Mouse (Mus musculus) liver, embryonic 14.5 days (tissue): ENCODE results near the gene Flt3l. TPM values are rescaled to one million over a fixed set of nuclear protein-coding genes. Genes with fewer than 3 reads are reported as not detected.

Experiments used
- ATAC-seq: fragments of 200-750 bp; cut with Nextera tagmentation; 2 replicates; pipeline ENCODE4 v1.8.0; 2017; ENCODE audit warnings: moderate number of reproducible peaks, mild to moderate bottlenecking, moderate library complexity; ENCODE audit not compliant: insufficient read depth
- DNase-seq, 3 experiments: peaks; one replicate each; pipeline ENCODE4 v3.0.0-alpha.2; 2012 to 2013; ENCODE audit warnings: low read depth in 3 of 3, low spot score in 3 of 3
- H3K27ac ChIP-seq: fragments of 300-500 bp; sonication (generic); 2 replicates; pipeline ENCODE4 v1.5.1; 2014; ENCODE audit warnings: moderate library complexity, mild to moderate bottlenecking, control low read depth, inconsistent platforms
- H3K27me3 ChIP-seq: fragments of 300-500 bp; sonication (generic); 2 replicates; pipeline ENCODE4 v1.6.1; 2014; ENCODE audit warnings: mild to moderate bottlenecking, low read length, moderate library complexity; ENCODE audit not compliant: control insufficient read depth, insufficient read depth
- H3K36me3 ChIP-seq: fragments of 300-500 bp; sonication (generic); replicated peaks from 2 replicates; pipeline ENCODE4 v1.6.1; 2014; ENCODE audit warnings: low read depth; ENCODE audit not compliant: control insufficient read depth, insufficient read depth
- H3K4me1 ChIP-seq, 2 experiments: fragments of 200-500 bp in 1 of 2; fragments of 300-500 bp in 1 of 2; sonication (generic) in 1 of 2; replicated peaks; 2 replicates each; pipeline ENCODE4 v1.6.1; 2012 to 2014; ENCODE audit warnings: antibody characterized with exemption in 1 of 2, inconsistent platforms in 1 of 2, low read length in 1 of 2; ENCODE audit not compliant: control insufficient read depth in 2 of 2, insufficient read depth in 2 of 2
- H3K4me2 ChIP-seq: fragments of 300-500 bp; sonication (generic); 2 replicates; pipeline ENCODE4 v1.6.1; 2014; ENCODE audit warnings: low read depth, mild to moderate bottlenecking, control low read depth, moderate library complexity
- H3K4me3 ChIP-seq, 2 experiments: fragments of 200-500 bp in 1 of 2; fragments of 300-500 bp in 1 of 2; sonication (generic) in 1 of 2; 2 replicates each; pipeline ENCODE4 v1.5.1; 2012 to 2014; ENCODE audit warnings: low read depth in 2 of 2, low read length in 2 of 2, mild to moderate bottlenecking in 2 of 2, control low read depth in 1 of 2, inconsistent platforms in 1 of 2, moderate library complexity in 1 of 2; ENCODE audit not compliant: insufficient read depth in 1 of 2
- H3K9ac ChIP-seq: fragments of 300-500 bp; sonication (generic); replicated peaks from 2 replicates; pipeline ENCODE4 v1.6.1; 2014; ENCODE audit warnings: mild to moderate bottlenecking, control low read depth, moderate library complexity
- H3K9me3 ChIP-seq: fragments of 300-500 bp; sonication (generic); 2 replicates; pipeline ENCODE4 v1.6.1; 2016; ENCODE audit warnings: low read length, mixed read lengths; ENCODE audit not compliant: control insufficient read depth
- CTCF ChIP-seq: IDR thresholded peaks from 2 replicates; pipeline ENCODE4 v1.5.1; 2016; ENCODE audit warnings: antibody characterized with exemption, low read depth, control low read depth
- EP300 ChIP-seq: IDR thresholded peaks from 2 replicates; pipeline ENCODE4 v1.6.1; 2016; ENCODE audit warnings: antibody characterized with exemption, low read depth
- WGBS: fragments of 180-500 bp; shearing (Covaris S2); extraction: QIAGEN DNeasy Blood & Tissue Kit; methylation state at CpG from one replicate; pipeline ENCODE4 v1.1.7; 2014; ENCODE audit not compliant: insufficient replicate concordance; 5-methylcytosine and 5-hydroxymethylcytosine counted together
- polyA plus RNA-seq, 2 experiments: library from polyadenylated mRNA; depleted of rRNA in 1 of 2; stranded (reverse) in 1 of 2; unstranded in 1 of 2; fragments of >200 nt; fragmentation: Nextera tagmentation in 1 of 2; extraction: Ambion mirVana in 1 of 2; gene quantifications; 2 replicates each; pipeline versions ENCODE4 v1.2.1 to v1.2.3; 2012 to 2014

Flt3l gene
- polyA plus RNA-seq, 2 experiments = 3.9 to 12.1 TPM

DNA sequence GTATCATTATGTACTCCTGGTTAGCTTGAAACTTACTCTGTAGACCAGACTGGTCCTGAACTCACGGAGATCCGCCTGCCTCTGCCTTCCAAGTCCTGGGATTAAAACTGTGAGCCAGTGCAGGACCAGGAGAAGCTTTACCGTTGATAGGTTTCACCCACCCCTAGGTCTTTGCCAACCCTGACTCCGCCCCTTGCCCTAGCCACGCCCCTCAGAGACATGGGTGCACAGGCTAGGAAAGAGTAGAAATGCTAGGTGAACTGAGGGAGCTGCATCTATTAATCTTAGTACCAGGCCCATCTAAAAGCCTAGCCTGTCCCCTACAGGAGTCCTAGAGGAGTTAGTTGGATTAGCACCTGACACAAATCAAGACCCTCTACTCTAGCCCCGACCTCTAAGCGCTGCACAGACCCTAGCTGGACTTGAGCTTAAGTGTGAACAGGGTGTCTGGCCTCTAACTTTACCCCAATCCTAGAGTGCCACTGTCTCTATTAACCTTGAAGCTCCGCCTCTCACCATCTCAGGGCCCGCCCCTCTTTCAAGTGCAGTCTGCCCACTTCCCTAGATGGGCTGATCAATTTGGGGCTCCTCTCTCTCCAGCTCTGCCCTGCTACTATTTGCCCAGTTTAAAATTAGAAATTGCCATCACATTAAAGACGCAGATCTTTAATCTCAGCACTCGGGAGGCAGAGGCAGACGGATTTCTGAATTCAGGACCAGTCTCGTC lies 45.8 kb downstream of the Flt3l start:
- Histone ChIP-seq H3K9me3 (no peaks in the 10 kb centered on the region), H3K36me3 (no peaks in the 10 kb centered on the region), H3K27me3 (no peaks in the 10 kb centered on the region), H3K9ac (no peak overlapping the region), H3K4me1 (peaks cover 9 to 21% of the 10 kb centered on the region in 2 experiments; a peak in 3 of 4 replicates), H3K4me3 (no peak overlapping the region), H3K4me2 (peak overlapping the region; percentile 78), H3K27ac (no peak overlapping the region)
- no peak for TF ChIP-seq CTCF
- no peak for TF ChIP-seq EP300
- DNase-seq (peak in 1 of 3 experiments; percentile 32), ATAC-seq (peak; percentile 29; the same call in 1 of the 2 replicates)
- 50% methylated on average over 13 of the region's 13 CpGs for WGBS

GRCm38 (mm10) chr7:45088597-45088996 lies 47.6 kb downstream of the Flt3l start:
- Histone ChIP-seq H3K9ac (no peak overlapping the region), H3K4me3 (no peak overlapping the region), H3K27me3 (no peaks in the 10 kb centered on the region), H3K4me1 (peaks cover 9 to 21% of the 10 kb centered on the region in 2 experiments; a peak in 3 of 4 replicates), H3K9me3 (no peaks in the 10 kb centered on the region), H3K4me2 (no peak overlapping the region), H3K27ac (no peak overlapping the region), H3K36me3 (no peaks in the 10 kb centered on the region)
- ATAC-seq = no peak
- TF ChIP-seq EP300 (no peak), CTCF (no peak)
- WGBS = 82% methylated on average over 17 of the region's 17 CpGs
- no peak for DNase-seq

- Histone ChIP-seq H3K27ac (no peak overlapping the region), H3K36me3 (no peaks in the 10 kb centered on the region), H3K9ac (no peak overlapping the region), H3K27me3 (no peaks in the 10 kb centered on the region), H3K4me1 (peaks cover 5 to 16% of the 10 kb centered on the region in 2 experiments), H3K9me3 (no peaks in the 10 kb centered on the region), H3K4me2 (no peak overlapping the region), H3K4me3 (no peak overlapping the region)
- WGBS = 65% methylated on average over 4 of the region's 4 CpGs
- ATAC-seq = no peak
- TF ChIP-seq EP300 (no peak), CTCF (peak; percentile 74)
- DNase-seq = no peak
Observed at GRCm38 (mm10) chr7:45086084-45086483, 50.1 kb downstream of the Flt3l start.

- Histone ChIP-seq H3K4me1 (peaks cover 3 to 10% of the 10 kb centered on the region in 2 experiments; a peak in 3 of 4 replicates), H3K27ac (no peak overlapping the region), H3K9me3 (no peaks in the 10 kb centered on the region), H3K4me3 (peak overlapping the region in 1 of 2 experiments; percentile 23; a peak in 2 of 4 replicates), H3K4me2 (peak overlapping the region; percentile 51), H3K27me3 (no peaks in the 10 kb centered on the region), H3K36me3 (no peaks in the 10 kb centered on the region), H3K9ac (no peak overlapping the region)
- WGBS = 37% methylated on average over 22 of the region's 22 CpGs
- DNase-seq (no peak), ATAC-seq (no peak)
- TF ChIP-seq CTCF (no peak), EP300 (no peak)
Observed at GRCm38 (mm10) chr7:45083300-45083890, 52.8 kb downstream of the Flt3l start.
